Mouse (Mus musculus) erythroblast, adult 5-6 weeks (primary cell): ENCODE results near the gene Bola2. TPM values are rescaled to one million over a fixed set of nuclear protein-coding genes. Genes with fewer than 3 reads are reported as not detected.

Source experiments
- ATAC-seq: replicated peaks from 2 replicates; pipeline ENCODE4 v1.8.0; 2016; ENCODE audit warnings: moderate number of reproducible peaks, mild to moderate bottlenecking, moderate TSS enrichment, inconsistent platforms; ENCODE audit not compliant: poor library complexity, low FRiP score, severe bottlenecking
- total RNA-seq, 2 experiments: library from RNA; stranded (forward) in 1 of 2; stranded (reverse) in 1 of 2; fragments of 150-400 nt in 1 of 2; fragments of 200-764, 138-1000 nt in 1 of 2; gene quantifications; 2 replicates each; pipeline versions ENCODE4 v1.2.3 to v1.2.4; 2015 to 2017; ENCODE audit warnings: low replicate concordance in 2 of 2

Bola2 gene
- total RNA-seq, 2 experiments from 2014 or later = 11.6 to 13.4 TPM

DNA sequence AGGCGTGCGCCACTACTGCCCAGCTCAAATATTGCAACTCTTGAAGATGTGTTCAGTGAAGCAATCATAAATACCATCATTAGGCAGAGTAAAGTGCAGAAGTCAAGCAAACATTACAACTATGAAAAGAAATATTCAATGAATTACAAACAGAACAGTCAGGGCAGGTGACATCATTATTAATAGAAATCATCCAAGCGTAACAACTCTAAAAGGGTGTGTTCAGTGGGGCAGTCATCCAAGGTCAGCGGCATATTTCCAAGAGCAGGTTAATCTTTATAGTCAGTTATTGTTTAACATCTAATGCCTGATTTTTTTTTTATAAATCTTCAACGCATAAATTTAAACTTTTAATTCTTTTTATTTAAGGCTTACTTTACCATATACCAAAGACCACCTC, 14.0 kb upstream of the Bola2 start:
- ATAC-seq = no peak

DNA sequence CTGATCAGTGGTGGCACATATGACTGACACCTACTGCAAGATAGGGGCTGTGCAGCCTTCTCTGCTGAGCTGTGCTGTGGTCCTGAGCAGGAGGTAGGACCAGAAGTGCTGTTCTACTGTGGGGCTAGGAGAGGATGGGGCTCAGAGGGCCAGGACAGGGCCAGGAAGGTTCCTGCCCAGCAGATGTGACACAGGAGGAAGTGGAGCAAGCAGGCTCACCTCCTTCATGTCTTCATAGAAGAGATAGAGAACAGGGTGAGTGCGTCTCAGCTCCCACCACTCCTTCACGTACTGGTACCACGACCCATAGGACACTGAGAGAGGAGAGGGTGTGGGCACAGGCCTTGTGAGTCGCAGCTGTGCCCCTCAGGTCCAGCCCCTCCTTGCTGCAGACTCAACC, 7.0 kb upstream of the Bola2 start:
- 0 out of 2 replicates have a peak, but pooled peaks have one; percentile 19 for ATAC-seq

DNA sequence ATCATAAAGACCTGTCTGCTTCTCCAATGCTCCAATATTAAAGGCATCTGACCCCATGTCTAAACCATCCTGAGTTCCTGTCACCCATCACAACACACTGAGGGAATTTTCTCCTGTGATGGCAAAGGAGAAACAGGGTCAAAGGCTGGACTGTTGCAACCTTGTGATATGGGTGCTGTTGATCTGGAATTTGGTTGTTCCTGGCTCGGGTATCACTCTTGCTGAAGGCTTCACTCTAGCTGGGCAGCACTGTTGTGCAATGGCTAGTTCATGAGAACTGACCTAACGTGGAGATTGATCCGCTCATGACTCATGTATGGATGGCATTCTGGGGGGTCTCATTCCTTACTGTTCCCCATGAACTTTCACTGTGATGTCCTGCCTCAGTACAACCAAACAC, 6.2 kb upstream of the Bola2 start:
- ATAC-seq = no peak

DNA sequence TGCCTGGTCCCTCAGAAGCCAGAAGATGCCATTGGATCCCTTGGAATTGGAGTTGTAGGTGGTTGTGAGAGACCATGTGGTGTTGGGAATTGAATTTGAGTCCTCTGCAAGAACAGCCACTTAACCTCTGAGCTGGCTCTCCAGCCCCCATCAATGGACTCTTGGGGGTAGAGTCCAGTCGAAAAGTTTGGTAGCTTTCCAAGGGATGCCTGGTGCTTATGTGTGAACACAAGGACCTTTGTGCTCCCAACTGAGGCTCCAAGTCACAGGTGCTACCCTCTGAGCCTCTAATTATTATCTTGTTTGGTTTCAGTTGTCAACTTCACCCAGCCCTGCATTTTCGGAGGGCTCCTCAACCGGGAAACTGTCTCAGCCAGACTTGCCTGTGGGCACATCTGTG, 4.5 kb upstream of the Bola2 start:
- ATAC-seq = no peak

DNA sequence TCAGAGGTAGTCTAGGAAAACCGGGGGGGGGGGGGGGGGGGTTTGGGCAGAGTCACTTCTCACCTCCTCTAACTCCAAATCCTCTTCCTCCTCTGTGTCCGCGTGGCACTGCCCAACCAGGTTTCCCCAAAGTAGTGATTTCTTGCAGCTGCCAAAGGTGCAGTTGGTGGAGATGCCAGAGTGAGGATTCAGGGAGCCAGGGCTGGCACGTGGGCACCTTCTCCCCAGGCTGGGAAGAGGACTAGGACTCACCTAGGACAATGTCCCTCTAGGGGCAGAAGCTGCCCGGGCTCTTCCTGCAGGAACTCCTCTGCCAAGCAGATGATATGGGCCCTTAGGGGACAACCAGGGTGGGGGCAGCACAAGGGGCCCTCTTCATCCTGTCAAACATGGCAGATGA, 3.5 kb upstream of the Bola2 start:
- ATAC-seq = no peak

DNA sequence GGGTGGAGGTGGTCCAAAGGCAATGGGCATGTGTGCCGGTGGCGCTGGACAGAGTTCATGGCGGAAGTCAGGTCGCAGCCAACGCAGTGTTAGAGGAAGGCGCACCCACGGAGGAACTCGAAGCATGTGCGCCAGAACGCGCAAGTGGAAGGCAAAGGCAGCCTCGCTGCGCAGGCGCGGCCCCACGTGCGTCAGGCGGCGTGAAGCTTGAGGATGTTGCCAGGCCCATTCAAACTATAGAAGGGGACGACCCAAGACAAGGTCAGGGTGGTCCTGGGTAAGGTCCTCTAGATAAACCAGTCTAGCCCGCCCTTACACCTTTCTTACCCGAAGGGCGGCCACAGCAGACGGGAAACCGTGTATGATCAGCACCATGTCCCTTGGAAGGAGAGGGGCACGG, 2.8 kb upstream of the Bola2 start:
- ATAC-seq = no peak

DNA sequence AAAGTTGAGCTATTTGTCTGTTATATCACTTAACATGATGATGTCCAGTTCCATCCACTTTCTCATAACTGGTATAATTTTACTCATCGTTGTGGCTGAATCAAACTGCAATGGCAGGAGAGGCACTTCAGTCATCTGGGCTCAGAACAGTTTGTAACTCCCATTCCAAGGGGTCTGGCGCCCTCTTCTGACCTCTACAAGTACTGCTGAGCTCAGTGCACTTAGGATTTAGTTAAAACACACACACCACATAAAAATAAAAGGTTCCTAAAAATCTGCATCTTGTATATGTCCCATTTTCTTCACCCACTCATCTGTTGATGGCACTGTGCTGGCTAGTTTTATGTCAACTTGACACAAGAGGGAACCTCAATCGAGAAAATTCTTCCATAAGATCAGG, 1.9 kb upstream of the Bola2 start:
- no peak for ATAC-seq

DNA sequence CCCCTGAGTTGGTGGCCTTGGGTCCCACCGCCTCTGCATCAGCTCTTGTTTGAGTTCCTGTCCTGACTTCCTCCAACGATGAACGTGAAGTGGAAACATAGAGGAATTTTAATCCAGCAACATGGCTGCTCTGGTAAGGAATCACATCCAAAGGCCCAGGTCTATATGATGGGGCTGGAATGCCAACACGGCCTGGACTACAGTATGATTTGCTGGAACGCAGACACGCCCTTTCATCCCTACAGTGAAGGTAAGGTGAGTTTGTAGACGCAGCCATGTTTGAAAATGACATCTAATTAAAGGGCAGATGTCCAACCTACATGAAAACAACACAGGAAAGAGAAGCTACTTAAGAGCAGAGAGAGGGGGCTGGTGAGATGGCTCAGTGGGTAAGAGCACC, 1.4 kb upstream of the Bola2 start:
- no peak for ATAC-seq

DNA sequence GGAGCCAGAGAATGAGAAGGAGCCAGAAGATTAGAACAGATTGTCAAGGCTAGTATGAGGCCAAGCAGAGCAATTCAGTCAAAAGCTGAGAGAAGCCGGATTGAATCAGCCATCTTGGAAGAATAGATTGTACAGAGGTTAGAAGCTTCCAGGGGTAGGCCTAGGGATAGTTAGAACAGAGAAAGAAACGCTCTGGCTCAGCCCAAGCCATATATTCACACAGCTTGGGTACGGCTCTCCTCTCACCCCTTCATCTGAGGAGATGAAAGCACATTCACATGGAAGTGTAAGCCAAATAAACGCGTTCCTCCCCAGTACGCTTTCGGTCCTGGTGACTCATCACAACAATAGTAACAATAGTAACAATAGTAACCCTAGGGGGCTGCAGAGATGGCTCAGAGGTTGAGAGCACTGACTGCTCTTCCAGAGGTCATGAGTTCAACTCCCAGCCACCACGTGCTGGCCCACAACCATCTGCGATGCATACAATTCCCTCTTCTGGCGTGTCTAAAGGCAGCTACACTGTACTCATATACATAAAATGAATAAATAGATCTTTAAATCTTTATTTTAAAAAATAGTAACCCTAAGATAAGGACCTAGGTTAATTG, 655 bp upstream of the Bola2 start:
- no peak for ATAC-seq

DNA sequence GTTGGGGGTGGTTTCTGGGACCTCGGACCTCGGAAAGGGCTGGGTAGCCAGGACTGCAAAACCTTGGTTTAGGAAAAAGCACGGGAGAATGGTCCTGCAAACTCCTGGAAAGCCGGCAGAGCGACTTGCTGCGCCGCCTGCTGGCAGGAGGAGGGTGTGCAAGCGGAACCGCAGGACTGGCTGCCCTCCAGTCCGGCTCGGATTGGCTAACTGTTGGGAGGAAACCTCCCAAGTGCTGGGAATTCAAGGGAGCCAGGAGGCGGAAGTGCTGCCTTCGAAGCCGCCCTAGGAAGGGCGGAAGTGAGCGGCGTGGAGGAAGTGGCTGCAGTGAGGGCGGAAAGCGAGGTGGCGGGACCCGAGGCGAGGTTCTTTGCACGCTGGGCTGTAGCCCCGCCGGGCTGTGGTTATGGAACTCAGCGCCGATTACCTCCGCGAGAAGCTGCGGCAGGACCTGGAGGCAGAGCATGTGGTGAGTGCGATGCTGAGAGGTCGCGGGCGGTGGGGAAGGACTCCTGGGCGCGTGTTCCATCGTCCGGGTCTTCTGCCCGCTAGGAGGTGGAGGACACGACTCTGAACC, 518 bp downstream of the Bola2 start, which contains the start of gene Slx1b:
Slx1b (minus strand) TSS at position 154 of the 577 bp plus-strand sequence.
- ATAC-seq = peak; percentile 92

DNA sequence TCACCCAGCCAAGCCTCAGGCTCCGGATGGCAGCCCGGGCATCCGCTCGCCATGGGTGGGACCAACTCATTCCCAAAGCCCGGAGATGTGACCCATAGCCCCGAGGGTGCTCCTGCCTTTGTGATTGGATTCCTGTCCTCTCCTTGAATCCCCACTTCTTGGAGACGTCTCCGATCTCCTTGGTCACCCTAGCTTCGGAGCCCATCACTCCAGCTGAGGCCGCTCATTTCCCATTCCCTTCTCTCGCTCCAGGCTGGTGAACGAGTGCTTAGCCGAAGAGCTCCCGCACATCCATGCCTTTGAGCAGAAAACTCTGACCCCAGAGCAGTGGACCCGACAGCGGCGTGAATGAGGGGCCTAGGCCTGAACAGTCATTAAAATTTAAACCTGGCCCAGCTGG, 1.1 kb downstream of the Bola2 start:
- no peak for ATAC-seq

DNA sequence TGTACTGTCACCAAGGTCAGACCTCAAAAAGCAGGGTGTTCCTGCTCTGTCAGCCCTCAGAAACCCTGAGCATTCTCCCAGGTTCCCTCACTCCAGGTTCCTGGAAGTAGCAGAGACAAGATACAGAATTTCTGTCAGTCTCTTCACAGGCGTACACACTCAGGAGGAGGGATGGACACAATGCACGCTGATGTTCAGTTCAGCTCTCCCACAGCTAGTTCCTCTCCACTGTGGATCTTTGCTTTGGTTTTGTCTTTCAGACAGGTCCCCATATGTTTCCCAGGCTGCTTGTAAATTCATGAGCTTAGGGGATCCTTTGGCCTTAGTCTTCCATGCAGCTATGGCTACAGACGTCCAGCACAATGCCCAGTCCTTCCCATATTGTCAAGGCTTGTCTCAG, 1.7 kb downstream of the Bola2 start:
- ATAC-seq = no peak

DNA sequence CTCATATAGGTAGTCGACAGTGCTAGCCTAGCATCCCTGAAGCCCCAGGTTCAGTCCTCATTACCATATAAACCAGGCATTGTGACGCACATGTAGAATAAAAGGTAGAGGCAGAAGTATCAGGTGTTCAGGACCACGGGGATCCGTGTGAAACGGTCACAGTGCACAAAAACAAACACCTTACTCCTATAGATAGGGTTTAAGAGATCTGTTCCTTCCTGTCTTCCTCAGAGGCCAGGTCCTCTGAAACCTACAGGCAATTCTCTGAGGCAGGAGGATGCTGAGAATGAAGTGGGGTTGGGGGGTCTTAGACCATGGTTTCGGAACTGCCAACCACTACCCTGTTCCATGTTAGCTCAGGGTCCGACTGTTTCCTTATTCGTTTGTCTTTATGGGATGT, 2.6 kb downstream of the Bola2 start:
- ATAC-seq = no peak

DNA sequence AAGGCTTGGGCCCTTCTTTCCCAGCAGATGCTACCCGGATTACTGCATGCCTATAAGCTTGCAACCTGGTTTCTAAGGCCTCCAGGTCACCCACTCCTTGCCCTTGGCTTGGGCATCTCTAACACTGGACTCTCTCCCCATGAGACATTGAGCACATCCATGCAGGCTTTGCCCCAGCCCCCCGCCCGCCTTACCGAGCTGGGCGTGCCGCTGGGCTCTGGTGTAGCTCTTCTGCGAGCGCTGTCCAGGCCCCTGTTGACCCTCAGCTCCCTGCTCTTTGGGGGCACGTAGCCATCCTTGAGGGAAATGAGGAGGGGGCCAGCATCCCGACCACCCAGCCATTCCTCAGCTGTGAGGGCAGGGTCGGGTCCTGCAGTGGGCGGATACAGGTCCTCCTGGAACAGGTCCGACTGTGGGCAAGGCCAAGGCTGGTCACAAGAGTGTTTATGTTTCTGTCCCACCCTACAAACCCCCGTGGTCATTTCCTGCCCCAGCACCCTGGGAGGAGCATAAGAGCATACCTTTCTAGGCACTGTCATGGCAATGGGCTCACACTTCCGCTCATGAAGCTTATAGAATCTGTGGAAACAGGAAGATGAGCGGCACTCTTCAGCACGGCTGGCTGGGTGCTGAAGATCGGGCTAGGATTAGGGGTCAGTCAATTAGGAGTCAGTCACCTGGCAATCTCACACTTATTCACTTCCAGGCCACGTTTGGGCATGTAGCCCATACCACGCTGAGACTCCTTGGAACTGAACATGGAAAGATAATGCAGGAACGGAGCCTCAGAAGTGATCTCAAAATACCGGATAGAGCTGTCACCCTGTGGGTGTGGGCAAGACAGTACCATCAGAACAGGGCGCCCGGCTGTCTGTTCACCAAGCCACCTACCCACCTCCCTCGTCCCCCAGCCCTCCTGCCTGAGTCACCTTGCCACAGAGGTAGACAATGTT, 5.1 kb downstream of the Bola2 start:
- ATAC-seq = no peak

DNA sequence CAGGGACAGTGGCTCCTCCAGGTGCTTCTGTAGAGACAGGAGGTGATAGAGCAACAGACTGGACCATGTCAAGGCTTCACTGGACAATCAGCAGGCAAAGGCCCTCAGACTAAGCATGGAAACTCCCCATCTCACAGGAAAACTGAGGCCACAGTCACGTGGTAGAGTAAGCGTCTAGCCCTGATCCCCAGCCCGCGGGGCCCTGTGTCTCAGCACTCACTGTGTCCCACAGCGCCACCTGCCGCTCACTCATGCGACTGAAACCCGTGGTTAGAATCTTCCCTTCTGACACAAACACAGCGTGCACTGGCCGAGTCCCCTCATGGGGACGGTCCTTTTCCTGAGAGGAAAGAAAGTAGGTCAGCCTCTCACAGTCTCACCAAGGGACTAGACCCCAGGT, 5.9 kb downstream of the Bola2 start:
- peak; percentile 78 for ATAC-seq

DNA sequence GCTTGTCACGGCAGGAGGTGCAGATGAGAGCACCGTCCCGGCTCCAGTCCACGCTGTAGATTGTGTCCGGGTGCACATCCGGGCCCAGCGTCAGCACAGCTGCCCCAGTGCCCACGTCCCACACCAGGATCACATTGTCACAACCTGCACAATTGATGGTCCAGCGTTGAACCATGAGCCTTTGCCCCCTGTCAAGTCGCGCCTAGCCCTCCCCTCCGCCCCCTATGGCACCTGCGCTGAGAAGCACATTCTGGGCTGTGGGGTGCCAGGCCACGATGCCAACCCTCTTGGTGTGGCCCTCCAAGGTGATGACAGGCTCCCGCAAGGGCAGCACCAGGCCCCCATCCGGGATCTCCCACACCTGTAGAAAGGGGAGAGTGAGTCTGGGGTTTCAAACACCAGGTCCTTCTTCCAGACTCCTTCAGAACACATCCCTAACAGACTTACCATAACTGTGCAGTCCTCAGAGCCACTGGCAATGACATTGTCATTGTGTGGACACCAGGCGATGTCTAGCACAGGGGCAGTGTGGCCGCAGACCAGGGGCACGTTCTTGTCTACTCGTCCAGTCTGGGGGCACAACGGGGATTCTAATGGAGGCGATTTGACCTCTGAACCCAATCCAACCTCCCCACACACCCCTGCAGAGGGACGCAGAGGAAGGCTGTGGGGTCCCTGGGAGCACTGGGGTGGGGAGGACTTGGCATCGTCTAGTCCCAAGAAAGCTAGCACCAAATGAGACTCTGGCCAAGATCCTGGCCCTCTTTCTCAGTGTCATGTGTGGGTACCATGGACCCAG, 6.6 kb downstream of the Bola2 start:
- ATAC-seq = peak; percentile 16; the same call in 1 of the 2 replicates

DNA sequence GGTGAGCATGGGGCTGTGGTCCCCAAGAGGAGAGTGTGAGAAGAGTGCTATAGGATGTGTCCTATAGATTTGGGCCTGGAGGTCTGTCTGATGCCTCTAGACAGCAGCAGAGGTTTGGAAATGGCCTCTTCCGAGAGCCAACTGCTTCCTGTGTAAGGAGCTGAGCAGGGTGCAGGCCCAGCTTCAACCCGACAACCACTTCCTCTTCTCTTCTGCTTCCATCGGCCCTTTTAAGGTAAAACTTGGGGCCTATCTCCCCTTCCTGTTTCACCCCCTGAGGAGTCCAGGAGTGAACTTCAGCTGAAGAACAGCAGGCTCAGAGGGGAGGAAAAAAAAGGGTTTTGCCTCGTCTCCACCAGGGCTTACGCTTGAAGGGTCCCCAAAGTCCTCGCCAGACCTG, 7.2 kb downstream of the Bola2 start:
- no peak for ATAC-seq

DNA sequence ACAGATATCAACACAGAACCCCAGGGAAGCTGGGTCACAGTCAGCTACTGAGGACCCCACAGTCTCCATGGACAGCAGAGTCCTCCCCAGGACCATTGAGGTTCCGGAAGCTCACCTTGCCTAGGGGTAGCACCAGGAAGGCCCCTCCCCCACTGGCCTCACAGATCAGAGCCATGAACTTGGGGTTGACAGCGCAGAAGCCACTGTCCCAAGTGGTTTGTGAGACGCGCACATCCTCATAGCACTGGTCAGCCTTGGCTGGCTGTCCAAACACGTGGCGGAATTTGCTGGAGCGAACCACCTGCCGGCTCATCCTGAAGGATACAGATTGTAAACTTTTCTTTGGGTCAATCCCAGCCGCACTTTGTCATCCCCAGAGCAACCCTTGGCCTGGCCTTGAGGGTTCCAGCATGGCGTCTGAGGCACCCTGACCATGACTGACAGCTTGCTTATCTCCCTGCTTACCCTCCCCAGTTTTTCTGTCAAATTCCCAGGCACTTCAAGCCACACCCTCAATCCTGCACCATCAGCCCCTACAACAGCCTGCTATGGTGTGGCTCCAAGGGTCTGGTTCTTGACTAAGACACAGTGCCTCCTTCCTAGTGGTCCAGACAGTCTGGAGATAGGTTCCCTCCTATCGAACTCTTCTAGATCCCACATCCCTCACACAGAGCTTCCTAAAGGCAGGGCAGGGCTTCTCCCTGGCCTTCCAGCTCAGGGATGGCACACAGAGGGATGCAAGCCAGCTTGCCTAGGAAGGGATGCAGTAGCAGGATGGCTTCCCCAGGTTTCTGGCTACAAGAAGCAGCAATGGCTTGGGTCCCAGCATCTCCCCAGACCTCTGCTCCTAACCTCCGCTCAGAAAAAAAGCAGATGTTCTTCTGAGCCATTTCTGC, 7.9 kb downstream of the Bola2 start:
- no peak for ATAC-seq

DNA sequence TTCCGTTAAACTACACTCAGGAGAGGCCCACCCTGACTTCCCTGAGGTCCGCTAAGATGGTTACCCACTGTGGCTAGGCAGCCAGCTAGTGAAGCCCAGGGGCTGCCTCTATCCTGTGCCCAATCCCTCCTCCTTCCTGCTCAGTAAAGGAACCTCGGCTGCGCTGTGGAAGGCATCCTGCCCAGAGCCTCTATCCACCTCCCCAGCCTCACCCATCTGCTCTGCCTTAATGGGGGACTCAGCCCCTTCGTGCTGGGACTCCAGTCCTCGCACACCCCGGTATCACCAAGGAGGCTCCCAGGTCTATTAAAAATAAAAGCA, 8.5 kb downstream of the Bola2 start:
- ATAC-seq = no peak
